Mouse (Mus musculus): ENCODE measurements around the gene Plxdc2. TPM values are rescaled to one million over a fixed set of nuclear protein-coding genes. Genes with fewer than 3 reads are reported as not detected.

Plxdc2 gene
- total and polyA plus RNA-seq, 2 experiments = 0.09 to 0.55 TPM

GRCm38 (mm10) chr2:16578153-16578552 is 222.0 kb downstream of the Plxdc2 start:
- TF ChIP-seq CTCF (IDR thresholded peaks at IDR 0.05; ENCODE audit: low read depth, low read length) (no peak), POLR2A (IDR thresholded peaks at IDR 0.05; ENCODE audit: extremely low read depth, insufficient read depth, low read length) (no peak)
- WGBS = 41% methylated on average over 1 of the region's 1 CpGs

DNA sequence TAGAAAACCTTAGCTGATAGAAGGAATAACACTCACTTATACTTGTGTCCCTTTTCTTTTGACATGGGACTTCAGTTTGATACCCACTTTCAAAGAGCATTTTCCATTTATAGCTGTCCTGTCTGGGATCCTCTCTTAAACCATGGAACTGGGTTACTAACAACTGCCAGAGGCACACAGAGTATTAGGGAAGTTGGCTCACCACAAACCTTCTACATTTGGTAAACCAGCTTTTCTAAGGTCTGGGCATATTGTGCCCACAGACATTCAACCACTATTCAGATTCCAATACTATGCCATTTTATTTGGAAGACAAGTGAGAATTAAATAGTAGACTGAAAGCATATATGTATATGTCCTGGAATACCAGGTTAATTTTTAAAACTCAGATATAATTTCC is 232.4 kb downstream of the Plxdc2 start:
- TF ChIP-seq POLR2A (IDR thresholded peaks at IDR 0.05; ENCODE audit: extremely low read depth, insufficient read depth, low read length) (no peak), CTCF (IDR thresholded peaks at IDR 0.05; ENCODE audit: low read depth, low read length) (no peak)
- Histone ChIP-seq H3K36me3 (ENCODE audit: control insufficient read depth, insufficient read depth, low read length) (no peaks in the 10 kb centered on the region), H3K27ac (replicated peaks; ENCODE audit: insufficient read depth, low read depth, low read length) (no peak overlapping the region), H3K4me1 (ENCODE audit: control insufficient read depth, insufficient read depth, low read length) (no peaks in the 10 kb centered on the region), H3K27me3 (ENCODE audit: control insufficient read depth, insufficient read depth, low read length) (no peaks in the 10 kb centered on the region), H3K9ac (ENCODE audit: low read depth, low read length) (no peak overlapping the region), H3K4me3 (ENCODE audit: insufficient read depth, low read depth, low read length) (no peak overlapping the region), H3K79me2 (ENCODE audit: control insufficient read depth, insufficient read depth, low read length) (no peaks in the 10 kb centered on the region)
- no peak for DNase-seq (ENCODE audit: extremely low read depth, low read depth, low spot score)

More at GRCm38 (mm10) chr2:16578153-16578552, 222.0 kb downstream of the Plxdc2 start:
- H3K36me3 ChIP-seq (ENCODE audit: control insufficient read depth, insufficient read depth, low read length) = no peaks in the 10 kb centered on the region
- H3K27me3 ChIP-seq (ENCODE audit: control insufficient read depth, insufficient read depth, low read length) = no peaks in the 10 kb centered on the region
- H3K9ac ChIP-seq (ENCODE audit: low read depth, low read length) = no peak overlapping the region
- H3K4me3 ChIP-seq (ENCODE audit: insufficient read depth, low read depth, low read length) = no peak overlapping the region
- no peak for DNase-seq (ENCODE audit: extremely low read depth, low read depth, low spot score)
- no peak overlapping the region for H3K27ac ChIP-seq (replicated peaks; ENCODE audit: insufficient read depth, low read depth, low read length)
- H3K79me2 ChIP-seq (ENCODE audit: control insufficient read depth, insufficient read depth, low read length) = no peaks in the 10 kb centered on the region
- H3K4me1 ChIP-seq (ENCODE audit: control insufficient read depth, insufficient read depth, low read length) = no peaks in the 10 kb centered on the region

GRCm38 (mm10) chr2:16595451-16595850 is 239.3 kb downstream of the Plxdc2 start:
- no peak overlapping the region for H3K9ac ChIP-seq (ENCODE audit: low read depth, low read length)
- no peaks in the 10 kb centered on the region for H3K36me3 ChIP-seq (ENCODE audit: control insufficient read depth, insufficient read depth, low read length)
- TF ChIP-seq POLR2A (IDR thresholded peaks at IDR 0.05; ENCODE audit: extremely low read depth, insufficient read depth, low read length) (no peak), CTCF (IDR thresholded peaks at IDR 0.05; ENCODE audit: low read depth, low read length) (no peak)
- no peaks in the 10 kb centered on the region for H3K79me2 ChIP-seq (ENCODE audit: control insufficient read depth, insufficient read depth, low read length)
- H3K4me3 ChIP-seq (ENCODE audit: insufficient read depth, low read depth, low read length) = no peak overlapping the region
- WGBS = 57% methylated on average over 1 of the region's 1 CpGs
- no peaks in the 10 kb centered on the region for H3K4me1 ChIP-seq (ENCODE audit: control insufficient read depth, insufficient read depth, low read length)
- H3K27me3 ChIP-seq (ENCODE audit: control insufficient read depth, insufficient read depth, low read length) = no peaks in the 10 kb centered on the region
- no peak for DNase-seq (ENCODE audit: extremely low read depth, low read depth, low spot score)
- no peak overlapping the region for H3K27ac ChIP-seq (replicated peaks; ENCODE audit: insufficient read depth, low read depth, low read length)

- Histone ChIP-seq H3K79me2 (ENCODE audit: control insufficient read depth, insufficient read depth, low read length) (no peaks in the 10 kb centered on the region), H3K4me3 (ENCODE audit: insufficient read depth, low read depth, low read length) (no peak overlapping the region), H3K27ac (replicated peaks; ENCODE audit: insufficient read depth, low read depth, low read length) (no peak overlapping the region), H3K9ac (ENCODE audit: low read depth, low read length) (no peak overlapping the region), H3K27me3 (ENCODE audit: control insufficient read depth, insufficient read depth, low read length) (no peaks in the 10 kb centered on the region), H3K36me3 (ENCODE audit: control insufficient read depth, insufficient read depth, low read length) (no peaks in the 10 kb centered on the region), H3K4me1 (ENCODE audit: control insufficient read depth, insufficient read depth, low read length) (no peaks in the 10 kb centered on the region)
- no peak for DNase-seq (ENCODE audit: extremely low read depth, low read depth, low spot score)
- TF ChIP-seq CTCF (IDR thresholded peaks at IDR 0.05; ENCODE audit: low read depth, low read length) (no peak), POLR2A (IDR thresholded peaks at IDR 0.05; ENCODE audit: extremely low read depth, insufficient read depth, low read length) (no peak)
- WGBS = 60% methylated on average over 3 of the region's 3 CpGs
Measured at GRCm38 (mm10) chr2:16598231-16598630, 242.1 kb downstream of the Plxdc2 start.

DNA sequence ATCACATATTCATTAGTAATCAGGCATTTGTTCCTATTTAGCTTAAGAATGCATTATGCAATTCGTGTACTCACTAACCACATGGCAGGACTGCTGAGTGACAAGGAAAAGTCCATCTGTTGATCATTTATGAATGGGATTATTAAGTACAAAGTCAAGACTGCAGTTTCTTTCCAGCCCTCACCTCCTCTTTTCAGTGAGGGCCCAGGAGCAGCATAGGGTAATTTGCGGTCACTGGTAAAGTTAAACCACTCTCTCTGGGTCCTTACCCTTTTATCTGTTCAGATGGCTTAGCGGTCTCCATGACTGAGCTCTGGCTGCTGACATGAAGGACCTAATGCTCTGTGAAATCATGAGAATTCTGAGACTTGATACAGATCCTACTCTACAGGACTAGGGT is 248.2 kb downstream of the Plxdc2 start:
- H3K27ac ChIP-seq (replicated peaks; ENCODE audit: insufficient read depth, low read depth, low read length) = no peak overlapping the region
- no peak overlapping the region for H3K4me3 ChIP-seq (ENCODE audit: insufficient read depth, low read depth, low read length)
- H3K4me1 ChIP-seq (ENCODE audit: control insufficient read depth, insufficient read depth, low read length) = no peaks in the 10 kb centered on the region

GRCm38 (mm10) chr2:16607792-16608586 is 251.9 kb downstream of the Plxdc2 start:
- H3K9ac ChIP-seq (ENCODE audit: low read depth, low read length) = no peak overlapping the region
- H3K27me3 ChIP-seq (ENCODE audit: control insufficient read depth, insufficient read depth, low read length) = no peaks in the 10 kb centered on the region; the same call in 1 of the 2 replicates
- no peaks in the 10 kb centered on the region for H3K36me3 ChIP-seq (ENCODE audit: control insufficient read depth, insufficient read depth, low read length)
- DNase-seq (ENCODE audit: extremely low read depth, low read depth, low spot score) = no peak
- WGBS = 49% methylated on average over 3 of the region's 3 CpGs
- H3K4me1 ChIP-seq (ENCODE audit: control insufficient read depth, insufficient read depth, low read length) = no peaks in the 10 kb centered on the region
- H3K79me2 ChIP-seq (ENCODE audit: control insufficient read depth, insufficient read depth, low read length) = no peaks in the 10 kb centered on the region
- no peak for TF ChIP-seq POLR2A (IDR thresholded peaks at IDR 0.05; ENCODE audit: extremely low read depth, insufficient read depth, low read length)
- no peak for TF ChIP-seq CTCF (IDR thresholded peaks at IDR 0.05; ENCODE audit: low read depth, low read length)
- no peak overlapping the region for H3K4me3 ChIP-seq (ENCODE audit: insufficient read depth, low read depth, low read length)
- H3K27ac ChIP-seq (replicated peaks; ENCODE audit: insufficient read depth, low read depth, low read length) = no peak overlapping the region

More for the DNA sequence above, 248.2 kb downstream of the Plxdc2 start:
- TF ChIP-seq POLR2A (IDR thresholded peaks at IDR 0.05; ENCODE audit: extremely low read depth, insufficient read depth, low read length) = no peak
- no peak for TF ChIP-seq CTCF (IDR thresholded peaks at IDR 0.05; ENCODE audit: low read depth, low read length)
- Histone ChIP-seq H3K79me2 (ENCODE audit: control insufficient read depth, insufficient read depth, low read length) (no peaks in the 10 kb centered on the region), H3K27me3 (ENCODE audit: control insufficient read depth, insufficient read depth, low read length) (no peaks in the 10 kb centered on the region; the same call in 1 of the 2 replicates), H3K9ac (ENCODE audit: low read depth, low read length) (no peak overlapping the region), H3K36me3 (ENCODE audit: control insufficient read depth, insufficient read depth, low read length) (no peaks in the 10 kb centered on the region)
- WGBS = 86% methylated on average over 3 of the region's 3 CpGs
- peak; percentile 6 for DNase-seq (ENCODE audit: extremely low read depth, low read depth, low spot score)

All from liver, adult 2 months (tissue).